Mouse (Mus musculus): ENCODE measurements around the gene Tpst2.

DNA sequence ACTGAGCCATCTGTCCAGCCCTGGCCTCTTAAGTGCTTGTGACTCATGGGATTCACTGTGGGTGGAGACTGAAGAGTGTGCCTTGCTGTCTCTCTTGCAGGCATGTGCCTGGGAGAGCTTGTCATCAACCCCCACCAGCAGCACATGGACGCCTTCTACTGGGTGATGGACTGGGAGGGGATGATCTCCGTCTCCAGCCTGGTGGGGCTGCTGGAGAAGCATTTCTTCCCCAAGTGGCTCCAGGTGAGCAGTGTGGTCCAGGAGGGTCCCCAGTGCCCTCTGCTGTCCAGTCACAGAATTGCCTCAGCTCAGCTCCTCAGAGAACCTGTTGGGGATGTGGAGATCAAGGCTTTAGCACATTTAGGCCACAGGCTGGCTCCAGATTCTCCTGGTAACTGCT is 59.0 kb downstream of the Tpst2 start:
- TF ChIP-seq EP300 (IDR thresholded peaks at IDR 0.05; ENCODE audit: insufficient read depth, low read depth, low read length) (peak; percentile 47; the same call in 1 of the 2 replicates), CTCF (IDR thresholded peaks at IDR 0.05) (peak; percentile 84)
